Mouse (Mus musculus) MEL (cell line): ENCODE results near the gene Oard1. TPM values are rescaled to one million over a fixed set of nuclear protein-coding genes. Genes with fewer than 3 reads are reported as not detected.

ENCODE experiments used
- DNase-seq: peaks from one replicate; pipeline ENCODE4 v3.0.0; 2011; ENCODE audit warnings: low read depth, low spot score
- H3K27ac ChIP-seq: 2 replicates; pipeline ENCODE4 v1.5.1; 2012; ENCODE audit warnings: low read depth, mild to moderate bottlenecking, control low read depth, low read length, moderate library complexity; ENCODE audit not compliant: control insufficient read depth
- H3K27me3 ChIP-seq, 2 experiments: fragments of 150-350 bp in 1 of 2; sonication (generic) in 1 of 2; 2 replicates each; pipeline ENCODE4 v1.6.1; 2012; ENCODE audit warnings: low read length in 2 of 2, mild to moderate bottlenecking in 2 of 2, improper control_type of control experiment in 1 of 2, moderate library complexity in 1 of 2; ENCODE audit not compliant: insufficient read depth in 2 of 2, control insufficient read depth in 1 of 2
- H3K36me3 ChIP-seq, 2 experiments: 2 replicates each; pipeline ENCODE4 v1.6.1; 2012 to 2014; ENCODE audit warnings: low read length in 2 of 2, improper control_type of control experiment in 1 of 2, inconsistent platforms in 1 of 2, mild to moderate bottlenecking in 1 of 2; ENCODE audit not compliant: insufficient read depth in 2 of 2, control insufficient read depth in 1 of 2
- H3K4me1 ChIP-seq, 2 experiments: fragments of 150-350 bp in 1 of 2; sonication (generic) in 1 of 2; 2 replicates each; pipeline ENCODE4 v1.6.1; 2012; ENCODE audit warnings: low read length in 2 of 2, improper control_type of control experiment in 1 of 2, mild to moderate bottlenecking in 1 of 2; ENCODE audit not compliant: insufficient read depth in 2 of 2, control insufficient read depth in 1 of 2
- H3K4me3 ChIP-seq, 2 experiments: fragments of 150-350 bp in 1 of 2; sonication (generic) in 1 of 2; 2 replicates each; pipeline ENCODE4 v1.5.1; 2012; ENCODE audit warnings: low read depth in 2 of 2, low read length in 2 of 2, mild to moderate bottlenecking in 2 of 2, moderate library complexity in 2 of 2, control low read depth in 1 of 2, improper control_type of control experiment in 1 of 2; ENCODE audit not compliant: control insufficient read depth in 1 of 2, insufficient read depth in 1 of 2
- H3K79me2 ChIP-seq: 2 replicates; pipeline ENCODE4 v1.6.1; 2012; ENCODE audit warnings: mild to moderate bottlenecking, low read length, moderate library complexity; ENCODE audit not compliant: control insufficient read depth, poor library complexity, insufficient read depth
- H3K9ac ChIP-seq: 2 replicates; pipeline ENCODE4 v1.6.1; 2012; ENCODE audit warnings: low read depth, mild to moderate bottlenecking, control low read depth, low read length, moderate library complexity; ENCODE audit not compliant: control insufficient read depth, poor library complexity, severe bottlenecking
- H3K9me3 ChIP-seq: fragments of 150-350 bp; sonication (generic); replicated peaks from 2 replicates; pipeline ENCODE4 v1.6.1; 2012; ENCODE audit warnings: mild to moderate bottlenecking, low read length, improper control_type of control experiment, moderate library complexity; ENCODE audit not compliant: insufficient read depth
- BHLHE40 ChIP-seq: IDR thresholded peaks from 2 replicates; pipeline ENCODE4 v1.6.1; 2012; ENCODE audit warnings: low read depth, mild to moderate bottlenecking, inconsistent platforms, low read length, improper control_type of control experiment, borderline replicate concordance
- CHD1 ChIP-seq: IDR thresholded peaks from 2 replicates; pipeline ENCODE4 v1.6.1; 2012; ENCODE audit warnings: low read depth, mild to moderate bottlenecking, inconsistent platforms, low read length, improper control_type of control experiment
- CTCF ChIP-seq, 3 experiments: IDR thresholded peaks in 2 of 3; conservative IDR thresholded peaks in 1 of 3; 2 replicates each; pipeline ENCODE4 v1.5.1; 2011 to 2012; ENCODE audit warnings: low read length in 3 of 3, low read depth in 2 of 3, mild to moderate bottlenecking in 2 of 3, improper control_type of control experiment in 1 of 3, inconsistent platforms in 1 of 3, mixed read lengths in 1 of 3, moderate library complexity in 1 of 3; ENCODE audit not compliant: control insufficient read depth in 1 of 3, insufficient read depth in 1 of 3, poor library complexity in 1 of 3, severe bottlenecking in 1 of 3
- ETS1 ChIP-seq: IDR thresholded peaks from 2 replicates; pipeline ENCODE4 v1.6.1; 2012; ENCODE audit warnings: low read depth, mild to moderate bottlenecking, inconsistent platforms, low read length, improper control_type of control experiment, moderate library complexity
- GABPA ChIP-seq: IDR thresholded peaks from 2 replicates; pipeline ENCODE4 v1.6.1; 2012; ENCODE audit warnings: low read depth, mild to moderate bottlenecking, inconsistent platforms, low read length, improper control_type of control experiment, moderate library complexity
- MEF2A ChIP-seq: IDR thresholded peaks from 2 replicates; pipeline ENCODE4 v1.6.1; 2014; ENCODE audit warnings: low read depth, mild to moderate bottlenecking, inconsistent platforms, low read length, improper control_type of control experiment; ENCODE audit not compliant: poor library complexity, insufficient replicate concordance, severe bottlenecking; ENCODE audit errors: extremely low read depth
- MYC ChIP-seq: IDR thresholded peaks from 2 replicates; pipeline ENCODE4 v1.6.1; 2011; ENCODE audit warnings: low read depth, mild to moderate bottlenecking, low read length, improper control_type of control experiment, moderate library complexity
- NRF1 ChIP-seq: IDR thresholded peaks from 2 replicates; pipeline ENCODE4 v1.6.1; 2014; ENCODE audit warnings: low read depth, mild to moderate bottlenecking, inconsistent platforms, low read length, improper control_type of control experiment, moderate library complexity; ENCODE audit not compliant: poor library complexity, insufficient read depth, severe bottlenecking
- POLR2AphosphoS2 ChIP-seq: IDR thresholded peaks from 2 replicates; pipeline ENCODE4 v1.6.1; 2011; ENCODE audit warnings: low read length, improper control_type of control experiment
- RAD21 ChIP-seq: IDR thresholded peaks from 2 replicates; pipeline ENCODE4 v1.6.1; 2011; ENCODE audit warnings: mild to moderate bottlenecking, low read depth, low read length, improper control_type of control experiment
- SMC3 ChIP-seq: IDR thresholded peaks from 2 replicates; pipeline ENCODE4 v1.6.1; 2011; ENCODE audit warnings: low read depth, low read length, improper control_type of control experiment
- TBP ChIP-seq: IDR thresholded peaks from 2 replicates; pipeline ENCODE4 v1.8.0; 2011; ENCODE audit warnings: low read depth, low read length, improper control_type of control experiment
- TCF12 ChIP-seq: IDR thresholded peaks from 2 replicates; pipeline ENCODE4 v1.6.1; 2014; ENCODE audit warnings: low read depth, mild to moderate bottlenecking, inconsistent platforms, low read length, improper control_type of control experiment, moderate library complexity
- USF1 ChIP-seq: IDR thresholded peaks from 2 replicates; pipeline ENCODE4 v1.6.1; 2014; ENCODE audit warnings: low read depth, mild to moderate bottlenecking, inconsistent platforms, low read length, improper control_type of control experiment, moderate library complexity
- ZC3H11A ChIP-seq: IDR thresholded peaks from 2 replicates; pipeline ENCODE4 v1.6.1; 2012; ENCODE audit warnings: low read depth, mild to moderate bottlenecking, inconsistent platforms, low read length, improper control_type of control experiment
- ZNF384 ChIP-seq: IDR thresholded peaks from 2 replicates; pipeline ENCODE4 v1.6.1; 2012; ENCODE audit warnings: low read depth, mild to moderate bottlenecking, inconsistent platforms, low read length, improper control_type of control experiment
- polyA plus RNA-seq, 2 experiments: library from polyadenylated mRNA; stranded (reverse) in 1 of 2; unstranded in 1 of 2; fragments of >175 nt in 1 of 2; fragments of >200 nt in 1 of 2; gene quantifications; 2 replicates each; pipeline versions ENCODE4 v1.2.1 to v1.2.4; 2012; ENCODE audit warnings: low replicate concordance in 2 of 2, low read depth in 1 of 2; ENCODE audit not compliant: insufficient read length in 2 of 2, insufficient read depth in 1 of 2, missing spikeins in 1 of 2
- total RNA-seq: library from RNA; depleted of rRNA; stranded (reverse); fragments of 300-350 nt; gene quantifications from 2 replicates; pipeline ENCODE4 v1.2.3, GENCODE M21; 2012

Oard1 gene
- total and polyA plus RNA-seq, 3 experiments, result 21.2 to 24.4 TPM; not detected in 1

- peaks cover 2 to 10% of the 10 kb centered on the region in 2 experiments; a peak in 2 of 4 replicates for H3K4me1 ChIP-seq
- TF ChIP-seq MYC (no peak), ZNF384 (no peak), ETS1 (no peak), TBP (no peak), NRF1 (no peak), CHD1 (no peak), BHLHE40 (no peak), GABPA (no peak), USF1 (no peak), TCF12 (no peak)
- TF ChIP-seq, all 39 proteins: peak for 0
- Histone ChIP-seq H3K79me2 (no peaks in the 10 kb centered on the region), H3K27me3 (no peaks in the 10 kb centered on the region), H3K27ac (no peak overlapping the region), H3K9me3 (no peaks in the 10 kb centered on the region), H3K36me3 (peaks cover 0 to 6% of the 10 kb centered on the region in 2 experiments; a peak in 1 of 4 replicates), H3K4me3 (no peak overlapping the region), H3K9ac (no peak overlapping the region)
- DNase-seq, result no peak
Observed at GRCm38 (mm10) chr17:48433006-48433655, 23.3 kb downstream of the Oard1 start.

GRCm38 (mm10) chr17:48433689-48434330 is 24.0 kb downstream of the Oard1 start:
- Histone ChIP-seq H3K9me3 (no peaks in the 10 kb centered on the region), H3K9ac (no peak overlapping the region), H3K27ac (no peak overlapping the region), H3K79me2 (no peaks in the 10 kb centered on the region), H3K36me3 (peaks cover 0 to 6% of the 10 kb centered on the region in 2 experiments; a peak in 1 of 4 replicates), H3K4me3 (no peak overlapping the region), H3K4me1 (peaks cover 2 to 10% of the 10 kb centered on the region in 2 experiments; a peak in 2 of 4 replicates), H3K27me3 (no peaks in the 10 kb centered on the region)
- TF ChIP-seq POLR2AphosphoS2, result no peak
- TF ChIP-seq MEF2A, result no peak
- peak; percentile 38 for TF ChIP-seq ZC3H11A
- TF ChIP-seq SMC3, result peak; percentile 40
- peak; percentile 47 to 54 (median 53) for TF ChIP-seq CTCF (IDR thresholded peaks at IDR 0.05 in 2 of 3, conservative IDR thresholded peaks at IDR 0.05 in 1 of 3; ENCODE audit: control insufficient read depth in 1 of 3, insufficient read depth in 1 of 3, low read depth in 2 of 3, low read length in 3 of 3, poor library complexity in 1 of 3, severe bottlenecking in 1 of 3)
- TF ChIP-seq RAD21, result peak; percentile 46
- DNase-seq, result peak; percentile 67
